Mouse (Mus musculus) embryonic fibroblast, embryonic 13.5 days (primary cell): Measurements from ENCODE around the gene Ctnnd2.

Experiments used
- CTCF ChIP-seq: IDR thresholded peaks from 2 replicates; pipeline ENCODE4 v1.5.1; 2011; ENCODE audit warnings: mild to moderate bottlenecking, control low read depth, low read length, moderate library complexity, borderline replicate concordance; ENCODE audit not compliant: insufficient read depth
- POLR2A ChIP-seq: IDR thresholded peaks from 2 replicates; pipeline ENCODE4 v1.6.1; 2011; ENCODE audit warnings: low read depth, mild to moderate bottlenecking, control low read depth, low read length, moderate library complexity

GRCm38 (mm10) chr15:30640651-30641050 lies 468.3 kb downstream of the Ctnnd2 start:
- TF ChIP-seq CTCF (no peak), POLR2A (no peak)
